Mouse (Mus musculus) intestine, embryonic 14.5 days (tissue): Measurements from ENCODE around the gene Actn4. TPM values are rescaled to one million over a fixed set of nuclear protein-coding genes. Genes with fewer than 3 reads are reported as not detected.
A peak's percentile ranks its signal among the peaks of the same experiment; 100 is the strongest.

Experiments
- ATAC-seq: fragments of 200-750 bp; cut with Nextera tagmentation; replicated peaks from 2 replicates; pipeline ENCODE4 v1.8.0; 2017; ENCODE audit warnings: low read depth, moderate number of reproducible peaks, moderate TSS enrichment, moderate library complexity; ENCODE audit not compliant: low FRiP score, low TSS enrichment
- DNase-seq: peaks from one replicate; pipeline ENCODE4 v3.0.0-alpha.2; 2018; ENCODE audit warnings: low spot score
- H3K27ac ChIP-seq: fragments of 300-500 bp; sonication (generic); 2 replicates; pipeline ENCODE4 v1.5.1; 2014; ENCODE audit warnings: low read depth, mild to moderate bottlenecking, control low read depth
- H3K27me3 ChIP-seq: fragments of 300-500 bp; sonication (generic); replicated peaks from 2 replicates; pipeline ENCODE4 v1.6.1; 2014; ENCODE audit warnings: low read length, control low read depth; ENCODE audit not compliant: control insufficient read depth, insufficient read depth
- H3K36me3 ChIP-seq: fragments of 300-500 bp; sonication (generic); 2 replicates; pipeline ENCODE4 v1.6.1; 2014; ENCODE audit warnings: low read length, control low read depth; ENCODE audit not compliant: control insufficient read depth, insufficient read depth
- H3K4me1 ChIP-seq: fragments of 300-500 bp; sonication (generic); replicated peaks from 2 replicates; pipeline ENCODE4 v1.6.1; 2014; ENCODE audit warnings: low read length, control low read depth, mixed read lengths; ENCODE audit not compliant: control insufficient read depth, insufficient read depth
- H3K4me2 ChIP-seq: fragments of 300-500 bp; sonication (generic); 2 replicates; pipeline ENCODE4 v1.6.1; 2014; ENCODE audit warnings: low read length
- H3K4me3 ChIP-seq: fragments of 300-500 bp; sonication (generic); 2 replicates; pipeline ENCODE4 v1.5.1; 2014; ENCODE audit warnings: low read depth, low read length, control low read depth, mixed read lengths
- H3K9ac ChIP-seq: fragments of 300-500 bp; sonication (generic); 2 replicates; pipeline ENCODE4 v1.6.1; 2014; ENCODE audit warnings: mild to moderate bottlenecking, low read length
- H3K9me3 ChIP-seq: fragments of 300-500 bp; sonication (generic); 2 replicates; pipeline ENCODE4 v1.6.1; 2016; ENCODE audit warnings: low read length, control low read depth; ENCODE audit not compliant: control insufficient read depth
- WGBS: fragments of 180-500 bp; shearing (Covaris S2); extraction: QIAGEN DNeasy Blood & Tissue Kit; methylation state at CpG from one replicate; pipeline ENCODE4 v1.1.7; 2014; 5-methylcytosine and 5-hydroxymethylcytosine counted together
- polyA plus RNA-seq: library from polyadenylated mRNA; unstranded; fragments of >200 nt; fragmentation: Nextera tagmentation; extraction: Ambion mirVana; gene quantifications from 2 replicates; pipeline ENCODE4 v1.2.1, GENCODE M21; 2014

Actn4 gene
- polyA plus RNA-seq, 1 experiment from 2014 or later, result 300 TPM

DNA sequence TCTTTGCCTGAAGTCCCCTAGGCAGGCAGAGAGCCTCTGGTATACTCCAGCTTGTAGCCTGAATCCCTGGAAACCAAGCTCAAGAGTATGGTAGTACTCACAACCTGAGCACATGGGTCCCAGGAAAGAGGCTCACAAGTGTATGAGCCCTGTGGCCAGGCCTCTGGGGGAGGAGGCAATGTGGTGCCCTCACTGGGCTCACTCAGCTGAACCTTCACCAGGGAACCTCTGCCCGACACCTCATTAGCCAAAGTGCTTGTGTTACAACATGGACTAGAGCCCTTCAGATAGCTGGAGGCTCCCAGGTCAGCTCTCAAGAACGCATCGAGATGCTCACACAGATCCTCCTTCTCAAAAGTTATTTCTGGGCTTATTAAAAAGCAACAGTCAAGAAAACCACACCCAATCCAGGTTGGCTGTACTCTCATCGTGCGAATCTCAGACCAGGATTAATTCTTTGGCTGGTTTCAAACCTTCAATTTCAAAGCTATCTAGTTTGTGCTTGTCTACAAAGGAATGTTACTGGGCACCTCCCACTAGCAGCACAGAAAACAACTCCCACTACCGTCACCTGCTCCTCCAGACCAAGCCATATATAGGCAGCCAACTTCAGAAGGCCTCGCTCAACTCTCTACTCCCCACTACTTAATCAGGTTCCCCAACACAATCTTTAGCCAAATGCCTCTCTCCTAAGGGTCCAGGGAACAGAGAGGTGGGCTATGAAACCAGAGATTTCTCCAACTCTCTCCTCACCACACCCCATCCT is 22.5 kb downstream of the Actn4 start:
- Histone ChIP-seq H3K4me1 (peaks cover 52% of the 10 kb centered on the region), H3K27me3 (no peaks in the 10 kb centered on the region), H3K4me2 (no peak overlapping the region), H3K9me3 (no peaks in the 10 kb centered on the region), H3K9ac (no peak overlapping the region), H3K36me3 (peaks cover 16% of the 10 kb centered on the region; the same call in 1 of the 2 replicates), H3K27ac (no peak overlapping the region; the same call in 1 of the 2 replicates), H3K4me3 (no peak overlapping the region)
- ATAC-seq, result no peak
- no peak for DNase-seq
- 73% methylated on average over 7 of the region's 7 CpGs for WGBS

DNA sequence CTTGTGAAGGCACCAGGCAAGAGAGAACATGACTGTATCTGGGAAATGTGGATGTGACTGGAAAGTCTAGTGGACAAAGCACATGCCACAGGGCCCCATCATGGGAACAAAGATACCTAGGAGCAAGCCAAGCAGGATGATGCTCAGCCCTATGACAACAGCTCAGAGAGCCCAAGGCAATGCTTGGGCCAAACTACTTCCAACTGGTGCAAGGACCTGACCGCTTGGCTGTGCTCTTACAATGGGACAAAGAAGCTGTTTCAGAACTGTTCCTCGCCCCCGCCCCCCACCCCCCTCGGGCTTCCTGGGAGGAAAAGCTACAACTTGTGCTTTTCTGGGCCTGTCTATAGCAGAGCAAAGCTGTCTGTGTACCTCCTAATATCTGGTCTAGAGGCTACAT is 23.5 kb downstream of the Actn4 start:
- Histone ChIP-seq H3K36me3 (peaks cover 23% of the 10 kb centered on the region; the same call in 1 of the 2 replicates), H3K9me3 (no peaks in the 10 kb centered on the region), H3K4me3 (no peak overlapping the region), H3K27ac (no peak overlapping the region), H3K4me1 (peaks cover 44% of the 10 kb centered on the region), H3K27me3 (no peaks in the 10 kb centered on the region), H3K4me2 (no peak overlapping the region), H3K9ac (no peak overlapping the region)
- ATAC-seq (no peak), DNase-seq (no peak)
- WGBS, result 79% methylated on average over 4 of the region's 4 CpGs

DNA sequence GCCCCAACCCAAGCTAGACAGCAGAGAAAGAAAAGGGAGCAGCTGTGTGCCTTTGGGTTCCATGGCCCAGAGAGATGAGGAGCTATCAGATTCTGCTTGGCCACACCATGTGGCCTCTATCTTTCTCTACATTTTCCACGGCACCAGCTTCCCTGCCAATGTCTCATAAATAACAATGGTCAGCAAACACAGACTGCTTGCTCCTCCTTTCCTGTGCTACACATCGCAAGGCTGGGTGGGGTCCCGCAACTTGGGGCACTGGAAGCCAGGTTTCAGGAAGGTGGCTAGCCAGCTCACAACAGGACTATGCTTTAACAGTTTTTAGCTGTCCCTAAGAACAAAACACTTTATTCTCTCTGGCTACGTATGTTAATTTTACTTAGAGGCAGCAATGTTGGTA is 25.4 kb downstream of the Actn4 start:
- DNase-seq (no peak), ATAC-seq (no peak)
- H3K9me3 ChIP-seq, result no peaks in the 10 kb centered on the region
- H3K4me3 ChIP-seq, result no peak overlapping the region
- peaks cover 31% of the 10 kb centered on the region for H3K4me1 ChIP-seq
- H3K27me3 ChIP-seq, result no peaks in the 10 kb centered on the region
- 48% methylated on average over 4 of the region's 4 CpGs for WGBS
- H3K4me2 ChIP-seq, result no peak overlapping the region
- no peak overlapping the region for H3K9ac ChIP-seq
- H3K27ac ChIP-seq, result 0 out of 2 replicates have a peak overlapping the region, but pooled peaks have one; percentile 14
- H3K36me3 ChIP-seq, result peaks cover 20% of the 10 kb centered on the region; the same call in 1 of the 2 replicates

DNA sequence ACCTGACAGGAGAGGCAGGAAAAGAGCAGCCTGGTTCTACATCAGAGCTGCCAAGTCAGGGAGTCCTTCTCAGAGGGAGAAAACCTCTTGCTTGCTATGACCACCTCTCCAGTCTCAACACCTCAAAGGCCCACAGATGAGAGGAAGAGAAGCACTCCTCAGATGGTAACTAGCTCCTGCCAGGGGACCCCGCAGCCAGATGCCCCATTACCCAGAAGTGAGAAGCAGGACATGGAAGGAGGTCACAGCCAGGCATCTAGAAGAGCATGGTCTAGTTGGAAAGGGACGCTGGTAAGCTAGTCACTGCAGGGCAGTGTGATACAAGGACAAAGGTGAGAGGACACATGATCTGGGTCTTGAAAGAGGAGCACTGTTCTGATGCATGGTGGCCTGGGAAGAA is 28.3 kb downstream of the Actn4 start:
- Histone ChIP-seq H3K4me1 (peaks cover 46% of the 10 kb centered on the region), H3K9ac (no peak overlapping the region), H3K27me3 (no peaks in the 10 kb centered on the region), H3K4me3 (no peak overlapping the region), H3K36me3 (peaks cover 20% of the 10 kb centered on the region; the same call in 1 of the 2 replicates), H3K9me3 (no peaks in the 10 kb centered on the region), H3K4me2 (no peak overlapping the region), H3K27ac (no peak overlapping the region)
- 90% methylated on average over 2 of the region's 2 CpGs for WGBS
- no peak for DNase-seq
- no peak for ATAC-seq

DNA sequence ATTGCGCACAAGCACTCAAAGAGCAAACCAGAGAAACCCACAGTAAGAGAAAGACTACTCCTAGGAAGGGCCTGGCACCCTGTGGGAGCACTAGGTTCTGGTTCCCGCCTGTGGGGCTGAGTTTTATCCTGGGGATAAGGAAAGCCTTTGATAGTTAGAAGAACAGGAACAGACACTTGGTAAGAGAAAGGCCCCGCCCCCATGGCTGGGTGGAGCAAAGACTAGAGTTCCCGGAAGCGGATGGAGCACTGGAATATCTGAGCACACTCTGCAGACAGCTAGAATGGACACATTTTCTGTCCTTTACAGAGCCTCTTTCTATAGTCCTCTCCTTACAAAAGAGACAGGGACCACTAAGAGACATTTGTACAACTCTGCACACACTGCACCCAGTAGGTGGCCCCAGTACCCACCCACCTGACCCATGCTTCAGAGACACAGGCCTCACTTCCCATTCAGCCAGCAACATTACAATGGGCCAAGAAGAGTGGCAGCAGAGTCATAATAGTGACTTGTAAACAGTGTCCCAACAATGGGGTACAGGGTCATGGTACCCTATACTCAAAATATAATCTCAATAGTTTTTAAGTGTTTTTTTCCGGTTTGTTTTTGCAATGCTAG is 29.6 kb downstream of the Actn4 start:
- Histone ChIP-seq H3K4me2 (no peak overlapping the region), H3K9ac (no peak overlapping the region), H3K27ac (no peak overlapping the region), H3K4me1 (peaks cover 47% of the 10 kb centered on the region), H3K9me3 (no peaks in the 10 kb centered on the region), H3K4me3 (no peak overlapping the region), H3K36me3 (peaks cover 22% of the 10 kb centered on the region; the same call in 1 of the 2 replicates), H3K27me3 (no peaks in the 10 kb centered on the region)
- DNase-seq (no peak), ATAC-seq (no peak)
- WGBS, result 59% methylated on average over 6 of the region's 6 CpGs

DNA sequence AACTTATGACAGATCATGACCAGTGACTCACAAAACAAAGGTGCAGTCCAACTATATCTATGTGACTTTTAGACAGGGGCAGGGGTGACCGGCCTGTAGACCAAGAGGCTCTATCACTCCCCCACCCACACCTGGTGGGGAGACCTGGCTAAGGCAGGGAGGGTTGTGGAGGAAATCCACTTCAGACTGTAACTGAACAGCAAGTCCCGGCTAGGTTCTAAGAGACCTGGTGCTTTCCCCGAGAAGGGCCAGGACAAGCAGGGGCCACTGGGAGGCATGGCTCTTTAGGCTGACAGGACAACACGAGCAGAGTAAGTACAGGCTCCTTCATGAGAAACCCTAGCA is 30.5 kb downstream of the Actn4 start:
- WGBS, result 82% methylated on average over 4 of the region's 4 CpGs
- no peaks in the 10 kb centered on the region for H3K27me3 ChIP-seq
- no peak overlapping the region for H3K4me2 ChIP-seq
- H3K27ac ChIP-seq, result peak overlapping the region; percentile 65; the same call in 1 of the 2 replicates
- H3K4me1 ChIP-seq, result peaks cover 39% of the 10 kb centered on the region
- no peak overlapping the region for H3K9ac ChIP-seq
- no peak overlapping the region for H3K4me3 ChIP-seq
- peaks cover 20% of the 10 kb centered on the region; the same call in 1 of the 2 replicates for H3K36me3 ChIP-seq
- DNase-seq, result no peak
- ATAC-seq, result peak; percentile 65; the same call in 1 of the 2 replicates
- H3K9me3 ChIP-seq, result no peaks in the 10 kb centered on the region

DNA sequence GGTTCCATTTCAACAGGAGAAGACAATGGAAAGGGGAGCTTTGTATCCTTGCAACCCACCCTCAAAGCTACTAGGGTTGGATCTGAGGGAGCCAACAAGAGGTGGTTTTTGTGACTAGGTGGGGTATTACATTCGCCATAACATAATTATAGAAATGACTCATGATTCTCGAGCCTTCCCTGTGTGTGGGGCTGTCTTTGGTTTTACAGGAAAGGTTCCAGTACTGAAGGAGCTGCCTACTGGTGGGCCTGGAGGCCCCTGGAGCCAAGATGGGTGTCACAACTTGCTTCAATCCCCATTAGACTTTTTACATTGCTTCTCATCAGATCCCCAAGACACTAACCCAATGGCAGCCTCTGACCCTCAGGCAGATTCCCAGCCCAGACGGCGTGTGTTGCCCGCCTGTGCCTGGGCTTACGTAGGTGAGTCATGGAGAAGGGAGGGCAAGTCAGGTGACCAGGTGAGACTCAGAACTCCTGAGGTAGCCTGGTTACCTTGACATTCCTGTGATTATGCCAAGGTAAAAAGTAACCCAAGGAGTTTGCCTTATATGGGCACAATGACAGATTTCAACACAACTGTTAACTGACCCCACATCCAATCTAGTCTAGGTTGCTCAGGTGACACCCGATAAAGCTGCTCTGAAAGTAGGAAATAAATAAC is 31.0 kb downstream of the Actn4 start:
- 76% methylated on average over 7 of the region's 7 CpGs for WGBS
- Histone ChIP-seq H3K4me2 (no peak overlapping the region), H3K27me3 (no peaks in the 10 kb centered on the region), H3K4me3 (no peak overlapping the region), H3K9ac (no peak overlapping the region), H3K27ac (peak overlapping the region; percentile 65; the same call in 1 of the 2 replicates), H3K36me3 (peaks cover 15% of the 10 kb centered on the region; the same call in 1 of the 2 replicates), H3K9me3 (no peaks in the 10 kb centered on the region), H3K4me1 (peaks cover 40% of the 10 kb centered on the region)
- peak; percentile 76 for ATAC-seq
- no peak for DNase-seq

DNA sequence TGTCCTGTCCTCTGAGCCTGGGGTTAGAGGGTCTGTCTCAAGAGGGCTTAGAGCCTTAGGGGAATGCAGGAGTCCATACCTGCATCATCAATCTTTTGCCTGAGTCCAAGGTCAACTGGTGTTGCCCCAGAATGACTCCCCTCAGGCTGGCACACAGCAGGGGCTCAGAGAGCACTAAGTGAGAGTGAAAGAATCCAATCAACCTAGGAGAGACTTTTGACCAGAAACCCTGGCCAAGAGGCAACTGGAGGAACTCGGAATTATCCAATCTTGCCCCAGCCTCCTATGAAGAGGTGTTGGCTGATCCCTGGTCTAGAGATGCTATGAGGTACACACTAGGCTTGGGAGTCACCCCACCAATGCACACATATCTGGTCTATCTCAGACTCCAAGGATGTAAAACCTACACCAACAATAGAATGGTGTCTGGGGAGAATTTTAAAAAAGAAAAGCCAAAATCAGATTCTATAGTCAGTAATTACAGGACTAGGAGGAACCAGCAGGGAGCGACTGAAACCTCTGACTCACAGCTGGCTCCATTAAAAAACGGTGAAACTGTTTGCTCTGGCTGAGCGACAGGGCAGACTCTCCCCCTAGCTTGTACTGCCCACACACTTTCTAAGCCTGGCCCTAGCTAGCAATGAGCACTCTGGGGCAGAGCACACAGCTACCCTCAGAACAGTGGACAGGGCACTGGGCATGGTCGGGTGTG is 31.7 kb downstream of the Actn4 start:
- peak overlapping the region; percentile 55 for H3K27ac ChIP-seq
- no peak overlapping the region for H3K4me2 ChIP-seq
- ATAC-seq, result no peak
- WGBS, result 48% methylated on average over 5 of the region's 5 CpGs
- H3K4me3 ChIP-seq, result no peak overlapping the region
- H3K27me3 ChIP-seq, result no peaks in the 10 kb centered on the region
- H3K9ac ChIP-seq, result no peak overlapping the region
- no peaks in the 10 kb centered on the region for H3K9me3 ChIP-seq
- peaks cover 10% of the 10 kb centered on the region; the same call in 1 of the 2 replicates for H3K36me3 ChIP-seq
- peaks cover 47% of the 10 kb centered on the region for H3K4me1 ChIP-seq
- no peak for DNase-seq
